Mouse (Mus musculus) stomach, embryonic 15.5 days (tissue): ENCODE results near the gene Sec16a. TPM values are rescaled to one million over a fixed set of nuclear protein-coding genes. Genes with fewer than 3 reads are reported as not detected.

Experiments used
- ATAC-seq: fragments of 200-750 bp; cut with Nextera tagmentation; 2 replicates; pipeline ENCODE4 v1.8.0; 2017; ENCODE audit warnings: low read depth, moderate number of reproducible peaks, moderate TSS enrichment; ENCODE audit not compliant: insufficient read depth, low FRiP score
- H3K27ac ChIP-seq: fragments of 300-500 bp; sonication (generic); 2 replicates; pipeline ENCODE4 v1.5.1; 2015; ENCODE audit warnings: mild to moderate bottlenecking, inconsistent platforms
- H3K27me3 ChIP-seq: fragments of 300-500 bp; sonication (generic); replicated peaks from 2 replicates; pipeline ENCODE4 v1.6.1; 2015; ENCODE audit warnings: inconsistent platforms
- H3K36me3 ChIP-seq: fragments of 300-500 bp; sonication (generic); 2 replicates; pipeline ENCODE4 v1.6.1; 2015; ENCODE audit warnings: inconsistent platforms
- H3K4me1 ChIP-seq: fragments of 300-500 bp; sonication (generic); 2 replicates; pipeline ENCODE4 v1.6.1; 2015; ENCODE audit warnings: inconsistent platforms
- H3K4me2 ChIP-seq: fragments of 300-500 bp; sonication (generic); 2 replicates; pipeline ENCODE4 v1.6.1; 2015; ENCODE audit warnings: mild to moderate bottlenecking, inconsistent platforms
- H3K4me3 ChIP-seq: fragments of 300-500 bp; sonication (generic); replicated peaks from 2 replicates; pipeline ENCODE4 v1.5.1; 2015; ENCODE audit warnings: inconsistent platforms
- H3K9ac ChIP-seq: fragments of 300-500 bp; sonication (generic); 2 replicates; pipeline ENCODE4 v1.6.1; 2015; ENCODE audit warnings: inconsistent platforms
- H3K9me3 ChIP-seq: fragments of 300-500 bp; sonication (generic); 2 replicates; pipeline ENCODE4 v1.6.1; 2016; ENCODE audit warnings: inconsistent platforms
- WGBS: fragments of 180-500 bp; shearing (Covaris S2); methylation state at CpG from one replicate; pipeline ENCODE4 v1.1.7; 2015; 5-methylcytosine and 5-hydroxymethylcytosine counted together
- polyA plus RNA-seq: library from polyadenylated mRNA; unstranded; fragments of >200 nt; fragmentation: Nextera tagmentation; extraction: Ambion mirVana; gene quantifications from 2 replicates; pipeline ENCODE4 v1.2.1, GENCODE M21; 2015

The Sec16a gene
- polyA plus RNA-seq, 1 experiment from 2014 or later: 22.3 TPM

DNA sequence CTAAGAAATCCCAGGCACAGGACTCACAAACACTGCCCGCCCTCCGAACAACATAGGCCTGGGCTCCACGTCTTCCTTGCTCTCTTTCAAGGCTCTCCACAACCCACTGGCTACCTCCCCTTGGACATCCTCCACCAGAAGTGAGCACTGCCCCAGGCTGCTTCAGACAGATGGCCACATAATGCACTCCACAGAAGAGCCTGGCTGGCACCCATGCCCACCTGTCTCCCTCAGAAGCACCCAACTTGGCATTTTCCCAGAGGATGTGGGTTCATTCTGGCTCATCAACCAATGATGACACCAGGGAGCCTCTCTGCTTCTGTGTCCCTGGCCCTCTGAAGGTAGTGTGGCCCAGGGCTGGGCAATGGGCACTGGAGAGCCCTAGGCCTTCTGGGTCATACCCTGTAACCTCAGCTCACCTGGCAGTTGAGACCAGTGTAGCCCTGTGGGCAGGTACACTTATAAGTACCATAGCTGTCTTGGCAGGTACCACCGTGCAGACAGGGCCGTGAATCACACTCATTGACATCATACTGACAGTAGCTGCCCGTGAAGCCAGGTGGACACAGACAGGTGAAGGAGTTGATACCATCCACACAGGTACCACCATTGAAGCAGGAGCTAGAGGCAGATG lies 26.8 kb upstream of the Sec16a start:
- Histone ChIP-seq H3K9ac (no peak overlapping the region), H3K36me3 (peaks cover 77% of the 10 kb centered on the region), H3K4me2 (no peak overlapping the region), H3K9me3 (no peaks in the 10 kb centered on the region), H3K27me3 (no peaks in the 10 kb centered on the region), H3K27ac (no peak overlapping the region), H3K4me1 (no peaks in the 10 kb centered on the region), H3K4me3 (no peak overlapping the region)
- 86% methylated on average over 6 of the region's 6 CpGs for WGBS
- ATAC-seq: no peak

DNA sequence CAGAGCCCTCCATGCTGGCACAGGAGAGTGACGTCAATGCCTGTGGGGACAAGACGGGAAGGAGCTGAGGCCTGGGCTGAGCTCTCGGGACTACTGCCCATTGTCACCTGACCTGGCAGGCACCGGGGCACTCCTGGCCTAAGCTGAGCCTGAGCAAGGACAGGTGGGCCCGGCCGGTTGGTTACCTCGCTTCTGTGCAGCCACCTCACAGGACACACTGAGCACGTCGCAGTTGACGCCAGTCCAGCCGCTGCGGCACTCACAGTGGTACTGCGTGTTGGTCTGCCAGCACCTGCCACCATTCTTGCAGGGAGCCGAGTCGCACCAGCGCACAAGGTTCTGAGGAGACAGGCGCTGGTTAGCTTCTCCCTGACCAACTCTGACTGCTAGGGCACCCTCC lies 26.0 kb upstream of the Sec16a start:
- Histone ChIP-seq H3K36me3 (peaks cover 77% of the 10 kb centered on the region), H3K27ac (no peak overlapping the region)

DNA sequence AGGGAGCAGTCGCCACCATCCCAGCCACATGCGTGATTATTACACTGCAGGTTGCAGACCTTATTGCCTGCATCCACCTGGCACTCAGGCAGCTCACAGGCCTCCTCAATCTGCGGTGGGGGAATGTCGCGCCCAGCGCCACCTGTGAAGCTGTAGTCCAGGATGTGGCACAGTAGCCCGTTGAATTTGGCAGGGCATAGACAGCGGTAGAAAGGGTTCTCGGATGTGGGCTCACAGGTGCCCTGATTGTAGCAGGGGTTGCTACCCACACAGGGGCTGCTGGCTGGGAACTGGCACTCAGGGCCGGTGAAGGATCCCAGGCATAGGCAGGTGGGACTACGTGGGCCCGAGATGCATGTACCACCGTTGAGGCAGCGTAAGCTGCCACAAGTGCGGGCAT lies 23.4 kb upstream of the Sec16a start:
- ATAC-seq: no peak
- WGBS: 95% methylated on average over 15 of the region's 15 CpGs
- no peak overlapping the region for H3K9ac ChIP-seq

More for the DNA sequence above, 26.0 kb upstream of the Sec16a start:
- no peaks in the 10 kb centered on the region for H3K9me3 ChIP-seq
- no peaks in the 10 kb centered on the region for H3K27me3 ChIP-seq
- no peak for ATAC-seq
- H3K4me3 ChIP-seq: no peak overlapping the region
- no peak overlapping the region for H3K9ac ChIP-seq
- WGBS: 90% methylated on average over 17 of the region's 17 CpGs
- H3K4me2 ChIP-seq: no peak overlapping the region
- no peaks in the 10 kb centered on the region for H3K4me1 ChIP-seq

GRCm38 (mm10) chr2:26463412-26463811 lies 18.4 kb upstream of the Sec16a start:
- Histone ChIP-seq H3K4me1 (peaks cover 18% of the 10 kb centered on the region), H3K36me3 (peaks cover 81% of the 10 kb centered on the region), H3K27me3 (no peaks in the 10 kb centered on the region), H3K9ac (no peak overlapping the region), H3K9me3 (no peaks in the 10 kb centered on the region), H3K4me2 (no peak overlapping the region), H3K27ac (no peak overlapping the region), H3K4me3 (no peak overlapping the region)
- ATAC-seq: no peak
- 89% methylated on average over 6 of the region's 6 CpGs for WGBS

More for the DNA sequence above, 23.4 kb upstream of the Sec16a start:
- Histone ChIP-seq H3K4me3 (no peak overlapping the region), H3K27me3 (no peaks in the 10 kb centered on the region), H3K27ac (no peak overlapping the region), H3K9me3 (no peaks in the 10 kb centered on the region), H3K36me3 (peaks cover 89% of the 10 kb centered on the region), H3K4me2 (no peak overlapping the region), H3K4me1 (no peaks in the 10 kb centered on the region)

- H3K9me3 ChIP-seq: no peaks in the 10 kb centered on the region
- no peak overlapping the region for H3K27ac ChIP-seq
- H3K9ac ChIP-seq: no peak overlapping the region
- peaks cover 20% of the 10 kb centered on the region for H3K4me1 ChIP-seq
- H3K36me3 ChIP-seq: peaks cover 76% of the 10 kb centered on the region
- WGBS: 78% methylated on average over 3 of the region's 3 CpGs
- ATAC-seq: no peak
- H3K27me3 ChIP-seq: no peaks in the 10 kb centered on the region
- no peak overlapping the region for H3K4me3 ChIP-seq
- no peak overlapping the region for H3K4me2 ChIP-seq
Observed at GRCm38 (mm10) chr2:26462980-26463379, 18.0 kb upstream of the Sec16a start.

DNA sequence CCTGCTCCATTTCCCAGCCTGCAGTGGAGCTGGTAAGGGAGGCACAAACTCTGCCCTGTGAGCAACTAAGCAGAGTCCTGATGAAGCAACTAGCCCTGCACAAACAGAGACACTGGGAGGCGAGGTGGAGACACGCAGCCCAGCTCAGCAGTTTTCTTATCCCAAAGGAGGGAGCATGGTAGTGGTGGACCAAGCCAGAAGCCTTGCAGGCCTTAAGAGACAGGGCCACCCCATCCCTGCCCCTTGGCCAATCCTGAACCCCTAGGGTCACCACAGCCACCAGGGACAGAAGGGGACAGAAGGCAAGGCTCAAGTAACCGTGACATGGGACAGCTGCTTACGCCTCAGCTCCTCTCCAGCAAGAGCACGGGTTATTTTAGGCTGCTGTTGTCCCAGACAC lies 16.7 kb upstream of the Sec16a start:
- no peak overlapping the region for H3K4me3 ChIP-seq
- no peak overlapping the region for H3K27ac ChIP-seq
- H3K4me1 ChIP-seq: peaks cover 20% of the 10 kb centered on the region
- no peak overlapping the region for H3K4me2 ChIP-seq
- H3K9me3 ChIP-seq: no peaks in the 10 kb centered on the region
- H3K9ac ChIP-seq: no peak overlapping the region
- no peak for ATAC-seq
- no peaks in the 10 kb centered on the region for H3K27me3 ChIP-seq
- 84% methylated on average over 5 of the region's 5 CpGs for WGBS
- H3K36me3 ChIP-seq: peaks cover 65% of the 10 kb centered on the region

GRCm38 (mm10) chr2:26460837-26461236 lies 15.8 kb upstream of the Sec16a start:
- H3K27ac ChIP-seq: no peak overlapping the region
- no peaks in the 10 kb centered on the region for H3K27me3 ChIP-seq
- H3K9ac ChIP-seq: no peak overlapping the region
- H3K4me2 ChIP-seq: no peak overlapping the region
- H3K4me1 ChIP-seq: peaks cover 20% of the 10 kb centered on the region
- no peak for ATAC-seq
- H3K36me3 ChIP-seq: peaks cover 59% of the 10 kb centered on the region
- H3K9me3 ChIP-seq: no peaks in the 10 kb centered on the region
- H3K4me3 ChIP-seq: no peak overlapping the region
- WGBS: 84% methylated on average over 13 of the region's 13 CpGs

DNA sequence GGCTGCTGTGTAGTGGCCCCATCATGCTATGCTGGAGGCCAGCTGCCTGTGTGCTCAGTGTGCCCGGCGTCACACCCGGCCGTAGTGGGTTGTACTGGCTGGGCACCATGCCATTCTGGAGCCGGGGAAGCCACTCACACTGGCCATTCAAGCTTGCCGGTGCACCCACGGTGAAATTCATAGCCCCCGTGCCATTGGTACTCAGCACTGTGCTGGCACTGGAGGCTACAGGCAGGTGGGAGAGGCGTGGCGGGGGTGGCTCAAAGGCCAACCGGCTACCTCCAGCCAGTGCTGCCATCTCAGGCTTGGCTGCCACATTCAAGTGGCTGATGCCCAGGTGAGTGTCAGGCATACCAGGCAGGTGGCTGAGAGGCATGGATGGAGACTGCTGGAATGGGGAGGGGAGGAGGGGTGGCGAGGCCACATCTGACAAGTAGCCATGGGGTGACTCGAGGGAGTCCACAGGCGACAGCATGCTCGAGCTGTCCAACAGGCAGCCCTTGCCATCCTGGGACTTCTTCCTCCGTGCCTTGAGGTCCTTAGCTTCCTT lies 15.2 kb upstream of the Sec16a start:
- Histone ChIP-seq H3K4me1 (peaks cover 20% of the 10 kb centered on the region), H3K4me2 (no peak overlapping the region), H3K27ac (no peak overlapping the region), H3K27me3 (no peaks in the 10 kb centered on the region), H3K9me3 (no peaks in the 10 kb centered on the region), H3K9ac (no peak overlapping the region), H3K4me3 (no peak overlapping the region), H3K36me3 (peaks cover 55% of the 10 kb centered on the region)
- WGBS: 87% methylated on average over 16 of the region's 16 CpGs
- ATAC-seq: no peak

GRCm38 (mm10) chr2:26459478-26459877 lies 14.5 kb upstream of the Sec16a start:
- H3K36me3 ChIP-seq: peaks cover 48% of the 10 kb centered on the region
- 0 out of 2 replicates have a peak, but pooled peaks have one; percentile 17 for ATAC-seq
- H3K4me3 ChIP-seq: no peak overlapping the region
- H3K9ac ChIP-seq: no peak overlapping the region
- H3K4me1 ChIP-seq: peaks cover 20% of the 10 kb centered on the region
- H3K27ac ChIP-seq: peak overlapping the region; percentile 51
- no peak overlapping the region for H3K4me2 ChIP-seq
- H3K27me3 ChIP-seq: no peaks in the 10 kb centered on the region
- 35% methylated on average over 6 of the region's 6 CpGs for WGBS
- no peaks in the 10 kb centered on the region for H3K9me3 ChIP-seq

- H3K4me1 ChIP-seq: peaks cover 20% of the 10 kb centered on the region
- no peak overlapping the region for H3K4me3 ChIP-seq
- no peak overlapping the region for H3K9ac ChIP-seq
- H3K4me2 ChIP-seq: no peak overlapping the region
- 29% methylated on average over 7 of the region's 7 CpGs for WGBS
- H3K36me3 ChIP-seq: peaks cover 39% of the 10 kb centered on the region
- peak; percentile 71 for ATAC-seq
- peak overlapping the region; percentile 66 for H3K27ac ChIP-seq
- no peaks in the 10 kb centered on the region for H3K9me3 ChIP-seq
- H3K27me3 ChIP-seq: no peaks in the 10 kb centered on the region
Observed at GRCm38 (mm10) chr2:26458402-26459124, 13.5 kb upstream of the Sec16a start.

DNA sequence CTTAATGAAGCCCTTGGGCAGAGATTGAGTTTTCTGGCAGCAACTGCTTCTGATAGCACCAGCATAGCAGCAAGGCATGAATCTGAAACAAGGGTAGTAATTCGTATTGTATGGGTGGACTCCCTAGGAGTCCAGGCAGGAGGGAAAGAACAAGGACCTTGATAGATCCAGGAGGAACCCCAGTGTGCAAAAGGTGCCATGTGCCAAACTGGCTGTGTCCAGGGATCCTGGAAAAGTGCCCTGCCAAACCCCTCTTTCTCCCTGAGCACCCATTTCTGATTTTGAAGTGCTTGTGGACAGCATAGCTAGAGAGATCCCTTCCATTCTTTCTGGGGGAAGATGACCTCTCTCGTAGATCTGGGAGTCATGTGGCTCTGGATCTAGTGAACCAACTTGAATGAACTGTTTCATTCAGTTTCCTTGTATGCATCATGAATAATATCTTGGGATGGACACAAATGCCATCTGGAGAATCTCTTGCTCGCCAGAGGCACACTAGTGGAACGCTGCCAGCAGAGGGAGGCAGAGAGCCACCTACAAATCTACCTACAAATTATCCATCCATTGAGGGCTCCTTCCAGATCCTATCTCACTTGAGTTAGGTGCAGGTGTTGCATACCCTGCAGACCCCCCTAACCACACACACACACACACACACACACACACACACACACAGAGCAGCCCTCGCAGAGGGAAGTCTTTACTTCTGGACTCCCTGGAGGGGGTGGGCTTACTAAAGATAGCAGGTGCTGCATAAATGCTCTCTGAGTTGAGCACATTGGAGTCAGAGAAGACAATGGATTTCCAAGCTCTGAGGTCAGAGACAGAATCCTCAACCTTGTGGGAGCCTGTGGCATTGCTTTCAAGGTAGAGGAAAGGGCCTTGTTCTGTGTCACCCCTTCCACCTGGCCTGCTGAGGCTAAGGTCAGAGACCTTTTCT lies 4.4 kb upstream of the Sec16a start:
- Histone ChIP-seq H3K27me3 (no peaks in the 10 kb centered on the region), H3K9me3 (no peaks in the 10 kb centered on the region), H3K4me3 (no peak overlapping the region), H3K27ac (no peak overlapping the region), H3K4me2 (no peak overlapping the region), H3K4me1 (peaks cover 8% of the 10 kb centered on the region), H3K9ac (no peak overlapping the region), H3K36me3 (no peaks in the 10 kb centered on the region)
- ATAC-seq: no peak
- WGBS: 24% methylated on average over 5 of the region's 5 CpGs
